Mouse (Mus musculus) kidney, adult 2 months (tissue): ENCODE measurements around the gene Ndufaf2.

ENCODE experiments used
- CTCF ChIP-seq: fragments of 200-500 bp; conservative IDR thresholded peaks from 2 replicates; pipeline ENCODE4 v1.5.1; 2011; ENCODE audit warnings: low read depth, mild to moderate bottlenecking, control low read depth, low read length, moderate library complexity, mixed read lengths; ENCODE audit not compliant: insufficient read depth, insufficient read length
- POLR2A ChIP-seq: fragments of 200-500 bp; IDR thresholded peaks from one replicate; pipeline ENCODE4 v1.6.1; 2011; ENCODE audit warnings: low read depth, low read length, control low read depth

GRCm38 (mm10) chr13:107961501-107961900, 196.9 kb downstream of the Ndufaf2 start:
- TF ChIP-seq POLR2A, result no peak
- no peak for TF ChIP-seq CTCF
